Comparison of ENCODE assay signal across 8 mouse cellular contexts in genomic region chr11:20830686-20831505, GRCm38 (mm10). TPM values are rescaled to one million over a fixed set of nuclear protein-coding genes. Genes with fewer than 3 reads are reported as not detected.
DNase-seq lines count a peak whose midpoint lies in the region; ATAC-seq lines count a peak whose summit lies in the region.

Gene Lgalsl (minus strand): TSS chr11:20831056.

- H3K4me2 ChIP-seq in forebrain, embryonic 12.5 days, result peak within 1 kb of the TSS; percentile 90
- H3K4me2 ChIP-seq in heart, embryonic 15.5 days, result peak within 1 kb of the TSS; percentile 80
- H3K4me2 ChIP-seq in liver, embryonic 13.5 days, result peak within 1 kb of the TSS; percentile 93
- H3K4me2 ChIP-seq in stomach, embryonic 15.5 days, result peak within 1 kb of the TSS; percentile 88

- H3K27me3 ChIP-seq in forebrain, embryonic 12.5 days, result peaks cover 3% of the 10 kb centered on the region; the same call in 1 of the 2 replicates
- no peaks in the 10 kb centered on the region for H3K27me3 ChIP-seq in heart, embryonic 15.5 days
- H3K27me3 ChIP-seq in liver, embryonic 13.5 days, result peaks cover 50% of the 10 kb centered on the region
- no peaks in the 10 kb centered on the region for H3K27me3 ChIP-seq in stomach, embryonic 15.5 days (replicated peaks)

- peaks cover 24% of the 10 kb centered on the region for H3K36me3 ChIP-seq in forebrain, embryonic 12.5 days (replicated peaks)
- H3K36me3 ChIP-seq in heart, embryonic 15.5 days, result peaks cover 23% of the 10 kb centered on the region
- peaks cover 4% of the 10 kb centered on the region; the same call in 1 of the 2 replicates for H3K36me3 ChIP-seq in liver, embryonic 13.5 days
- H3K36me3 ChIP-seq in stomach, embryonic 15.5 days, result no peaks in the 10 kb centered on the region

- peak; percentile 91 for ATAC-seq in forebrain, embryonic 12.5 days (ENCODE audit: low FRiP score)
- ATAC-seq in heart, embryonic 15.5 days (replicated peaks; ENCODE audit: insufficient number of reproducible peaks, insufficient read depth, low FRiP score, low read depth), result peak; percentile 83
- peak; percentile 87 for ATAC-seq in liver, embryonic 13.5 days (ENCODE audit: low read depth)
- peak; percentile 90 for ATAC-seq in stomach, embryonic 15.5 days (ENCODE audit: insufficient read depth, low FRiP score, low read depth)

- peak within 1 kb of the TSS; percentile 94 for H3K9ac ChIP-seq in forebrain, embryonic 12.5 days
- peak within 1 kb of the TSS; percentile 95 for H3K9ac ChIP-seq in heart, embryonic 15.5 days
- H3K9ac ChIP-seq in liver, embryonic 13.5 days, result peak within 1 kb of the TSS; percentile 84
- peak within 1 kb of the TSS; percentile 90 for H3K9ac ChIP-seq in stomach, embryonic 15.5 days

- no peaks in the 10 kb centered on the region for H3K9me3 ChIP-seq in forebrain, embryonic 12.5 days
- no peaks in the 10 kb centered on the region for H3K9me3 ChIP-seq in heart, embryonic 15.5 days (replicated peaks)
- H3K9me3 ChIP-seq in liver, embryonic 13.5 days (replicated peaks), result no peaks in the 10 kb centered on the region
- no peaks in the 10 kb centered on the region for H3K9me3 ChIP-seq in stomach, embryonic 15.5 days

- H3K27ac ChIP-seq in forebrain, embryonic 12.5 days, result peak within 1 kb of the TSS; percentile 75
- H3K27ac ChIP-seq in heart, embryonic 15.5 days, result peak within 1 kb of the TSS; percentile 92
- H3K27ac ChIP-seq in liver, embryonic 13.5 days, result peak within 1 kb of the TSS; percentile 61
- H3K27ac ChIP-seq in stomach, embryonic 15.5 days, result peak within 1 kb of the TSS; percentile 88

- under 1% methylated on average over 97 of the region's 102 CpGs for WGBS in forebrain, embryonic 12.5 days
- WGBS in heart, embryonic 15.5 days, result 0% methylated on average over 102 of the region's 102 CpGs
- WGBS in liver, embryonic 13.5 days (ENCODE audit: insufficient replicate concordance), result under 1% methylated on average over 100 of the region's 102 CpGs
- under 1% methylated on average over 96 of the region's 102 CpGs for WGBS in stomach, embryonic 15.5 days

- H3K4me1 ChIP-seq in forebrain, embryonic 12.5 days, result peaks cover 29% of the 10 kb centered on the region
- peaks cover 14% of the 10 kb centered on the region for H3K4me1 ChIP-seq in heart, embryonic 15.5 days (replicated peaks)
- peaks cover 23% of the 10 kb centered on the region for H3K4me1 ChIP-seq in liver, embryonic 13.5 days (replicated peaks)
- peaks cover 13% of the 10 kb centered on the region for H3K4me1 ChIP-seq in stomach, embryonic 15.5 days

- DNase-seq in CD8-positive naive resting alpha-beta T cell, adult 2 months (ENCODE audit: low read depth in 2 of 2, low spot score in 2 of 2), result peak; percentile 27 to 31
- DNase-seq in c-Kit-negative CD71-positive TER-119-positive erythroid progenitor cells, embryonic 14.5 days (ENCODE audit: low read depth, low spot score), result peak; percentile 25
- DNase-seq in kidney, postnatal 14 days, result peak; percentile 86
- DNase-seq in liver, embryonic 13.5 days, result peak; percentile 48
- peak; percentile 81 for DNase-seq in neural tube, embryonic 10.5 days (ENCODE audit: extremely low spot score, low spot score)

- peak within 1 kb of the TSS; percentile 90 for H3K4me3 ChIP-seq in forebrain, embryonic 12.5 days (replicated peaks)
- peak within 1 kb of the TSS; percentile 92 for H3K4me3 ChIP-seq in heart, embryonic 15.5 days
- peak within 1 kb of the TSS; percentile 85 for H3K4me3 ChIP-seq in liver, embryonic 13.5 days (replicated peaks)
- H3K4me3 ChIP-seq in stomach, embryonic 15.5 days (replicated peaks), result peak within 1 kb of the TSS; percentile 94

RNA-seq across cellular contexts. Expression of gene Lgalsl, which starts in this region (rescaled TPM):
- 40.5 and 40.6 TPM in 2 replicates for polyA plus RNA-seq in forebrain, embryonic 12.5 days (2016; fragmentation: Nextera tagmentation; extraction: Ambion mirVana)
- 34.8 and 36.5 TPM in 2 replicates for polyA plus RNA-seq in heart, embryonic 15.5 days (2015; fragmentation: Nextera tagmentation; extraction: Ambion mirVana)
- 10.0 and 12.5 TPM in 2 replicates for polyA plus RNA-seq in liver, embryonic 13.5 days (2015; fragmentation: Nextera tagmentation; extraction: Ambion mirVana)
- 34.0 and 36.5 TPM in 2 replicates for polyA plus RNA-seq in stomach, embryonic 15.5 days (2015; fragmentation: Nextera tagmentation; extraction: Ambion mirVana)

Comparison
In these comparisons a context has a peak if more than half of its experiments do, and no peak if none do; other contexts are left out.
1. Peak in every context shown above with its lines: DNase-seq, ATAC-seq, H3K4me3 ChIP-seq and H3K27ac ChIP-seq.
2. DNase-seq: peak in every context shown above with its lines; median percentile 86 in kidney, postnatal 14 days; 81 in neural tube, embryonic 10.5 days; 48 in liver, embryonic 13.5 days; 29 in CD8-positive naive resting alpha-beta T cell, adult 2 months; 25 in c-Kit-negative CD71-positive TER-119-positive erythroid progenitor cells, embryonic 14.5 days.